Mouse (Mus musculus) testis, adult 2 months (tissue): ENCODE data around the gene Gm3880. TPM values are rescaled to one million over a fixed set of nuclear protein-coding genes. Genes with fewer than 3 reads are reported as not detected.
A peak's percentile ranks its signal among the peaks of the same experiment; 100 is the strongest.

Experiments used
- H3K27ac ChIP-seq: fragments of 200-500 bp; 2 replicates; pipeline ENCODE4 v1.5.1; 2012; ENCODE audit warnings: low read depth, low read length; ENCODE audit not compliant: control insufficient read depth, insufficient read depth
- H3K27me3 ChIP-seq: fragments of 200-500 bp; 2 replicates; pipeline ENCODE4 v1.6.1; 2012; ENCODE audit warnings: mild to moderate bottlenecking, low read length, moderate library complexity; ENCODE audit not compliant: control insufficient read depth, insufficient read depth
- H3K36me3 ChIP-seq: fragments of 200-500 bp; 2 replicates; pipeline ENCODE4 v1.6.1; 2012; ENCODE audit warnings: mild to moderate bottlenecking, low read length; ENCODE audit not compliant: control insufficient read depth, insufficient read depth
- H3K4me1 ChIP-seq: fragments of 200-500 bp; 2 replicates; pipeline ENCODE4 v1.6.1; 2012; ENCODE audit warnings: low read length; ENCODE audit not compliant: control insufficient read depth, insufficient read depth
- H3K4me3 ChIP-seq: fragments of 200-500 bp; 2 replicates; pipeline ENCODE4 v1.5.1; 2012; ENCODE audit warnings: low read depth, mild to moderate bottlenecking, low read length, moderate library complexity, mixed read lengths; ENCODE audit not compliant: control insufficient read depth
- CTCF ChIP-seq: fragments of 200-500 bp; IDR thresholded peaks from 2 replicates; pipeline ENCODE4 v1.5.1; 2012; ENCODE audit warnings: low read depth, mild to moderate bottlenecking, inconsistent platforms, low read length, moderate library complexity; ENCODE audit not compliant: control insufficient read depth, insufficient read depth, insufficient replicate concordance
- POLR2A ChIP-seq: fragments of 200-500 bp; IDR thresholded peaks from 2 replicates; pipeline ENCODE4 v1.6.1; 2012; ENCODE audit warnings: low read depth, mild to moderate bottlenecking, inconsistent platforms, low read length, moderate library complexity; ENCODE audit not compliant: control insufficient read depth
- polyA plus RNA-seq: library from polyadenylated mRNA; depleted of rRNA; stranded (reverse); fragments of >200 nt; gene quantifications from 2 replicates; pipeline ENCODE4 v1.2.3, GENCODE M21; 2012; rRNA removed

Gene Gm3880
- polyA plus RNA-seq, 1 experiment = 17.7 TPM

DNA sequence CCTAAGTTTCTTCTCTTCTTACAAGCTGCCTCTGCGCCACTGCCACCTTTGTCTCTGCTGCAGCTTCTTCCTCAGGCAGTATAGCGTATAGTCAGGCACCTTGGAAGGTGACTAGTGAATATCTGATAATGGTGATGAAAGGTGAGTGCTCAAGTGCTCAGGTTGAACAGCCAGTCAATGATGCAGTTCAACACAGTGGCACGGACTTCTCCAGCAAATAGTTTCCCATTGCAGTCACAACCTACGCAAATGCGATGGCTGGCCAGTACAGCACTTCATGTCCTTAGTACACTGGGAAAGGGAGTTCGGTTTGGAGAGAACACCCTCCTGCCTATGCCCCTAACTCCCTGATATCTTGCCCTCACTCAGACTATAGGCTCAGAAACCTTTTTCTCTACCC is 41.6 kb downstream of the Gm3880 start:
- Histone ChIP-seq H3K36me3 (no peaks in the 10 kb centered on the region), H3K4me3 (no peak overlapping the region), H3K27me3 (no peaks in the 10 kb centered on the region), H3K27ac (no peak overlapping the region), H3K4me1 (no peaks in the 10 kb centered on the region)
- no peak for TF ChIP-seq POLR2A
- TF ChIP-seq CTCF = no peak

DNA sequence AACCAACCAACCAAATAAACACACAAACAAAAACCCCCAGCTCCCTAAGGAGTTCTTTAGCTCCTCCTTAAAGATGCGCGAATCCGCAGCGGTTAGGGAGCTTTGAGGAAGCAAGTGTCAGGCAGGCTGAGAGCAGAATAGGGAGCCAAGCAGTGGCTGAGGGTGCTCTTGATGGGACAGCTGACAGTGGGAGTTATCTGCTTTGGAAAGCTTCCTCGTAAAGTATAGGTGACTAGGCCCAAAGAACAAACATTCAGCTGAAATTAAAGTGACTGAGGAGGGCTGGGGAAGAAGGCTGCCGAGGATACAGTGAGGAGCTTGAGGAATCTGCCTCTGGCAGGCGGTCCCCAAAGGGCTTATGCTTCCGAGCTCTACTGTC is 42.2 kb downstream of the Gm3880 start:
- Histone ChIP-seq H3K27me3 (no peaks in the 10 kb centered on the region), H3K4me1 (no peaks in the 10 kb centered on the region)

DNA sequence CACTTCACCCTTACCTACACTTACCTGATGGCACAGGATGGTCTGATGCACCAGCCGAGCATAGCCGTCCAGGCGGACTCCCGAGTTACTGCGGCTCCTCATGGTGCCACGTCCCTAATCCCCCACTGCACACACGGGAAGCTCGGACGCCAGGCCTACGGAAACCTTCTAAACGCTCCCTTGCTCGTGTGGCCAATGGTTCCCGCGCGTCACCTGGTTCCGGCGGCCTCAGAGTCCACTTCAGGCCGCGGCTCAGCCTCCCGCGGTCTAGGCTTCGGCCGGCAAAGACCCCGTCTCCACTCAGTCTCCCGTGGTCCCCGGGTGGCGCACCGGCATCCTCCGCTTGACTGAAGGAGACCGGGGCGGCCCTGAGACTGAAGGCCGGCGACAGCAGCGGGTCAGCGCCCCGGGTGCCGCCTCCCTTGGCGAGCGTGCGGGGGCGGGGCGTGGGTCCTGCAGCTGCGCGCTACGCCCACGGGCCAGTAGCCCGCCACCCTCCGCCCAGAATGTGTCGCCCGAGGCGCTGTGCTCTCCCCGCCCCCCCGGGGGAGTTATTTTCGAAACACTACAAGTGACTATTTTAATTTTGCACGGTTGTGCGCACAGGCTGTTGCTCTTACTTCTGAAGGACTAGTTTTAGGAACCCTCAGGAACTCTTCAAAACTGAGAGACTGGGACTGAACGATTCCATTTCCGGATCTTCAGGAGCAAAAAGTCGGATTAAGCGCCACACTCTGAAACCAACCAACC is 42.8 kb downstream of the Gm3880 start, which contains the start of gene Phka1:
Phka1 (minus strand) TSS at position 424 of the 750 bp plus-strand sequence.
- H3K4me3 ChIP-seq = peak within 1 kb of the TSS; percentile 88
- TF ChIP-seq POLR2A (no peak), CTCF (no peak)

More for the DNA sequence above, 42.2 kb downstream of the Gm3880 start:
- TF ChIP-seq POLR2A (no peak), CTCF (no peak)
- H3K36me3 ChIP-seq = no peaks in the 10 kb centered on the region
- peak overlapping the region; percentile 88 for H3K4me3 ChIP-seq
- peak overlapping the region; percentile 7; the same call in 1 of the 2 replicates for H3K27ac ChIP-seq

More for the DNA sequence above, 42.8 kb downstream of the Gm3880 start, which contains the start of gene Phka1:
- Histone ChIP-seq H3K27ac (peak within 1 kb of the TSS; percentile 45), H3K27me3 (no peaks in the 10 kb centered on the region), H3K36me3 (no peaks in the 10 kb centered on the region), H3K4me1 (no peaks in the 10 kb centered on the region)

Other genes starting within 250 kb of the Gm3880 start
- gene Hdac8, start 181.6 kb downstream of the Gm3880 start, polyA plus RNA-seq = 0.38 and 0.89 TPM in 2 replicates
- gene Phka1, start 42.7 kb downstream of the Gm3880 start, polyA plus RNA-seq = 2.5 and 3.4 TPM in 2 replicates
- 29.4 and 35.1 TPM in 2 replicates for gene Gm9112, start 20.7 kb upstream of the Gm3880 start, polyA plus RNA-seq
- 8.2 and 12.1 TPM in 2 replicates for gene Dmrtc1b, start 20.9 kb upstream of the Gm3880 start, polyA plus RNA-seq
- gene Dmrtc1c1, start 116.0 kb upstream of the Gm3880 start, polyA plus RNA-seq = 0.59 and 1.1 TPM in 2 replicates
- gene Dmrtc1c2, start 167.6 kb upstream of the Gm3880 start, polyA plus RNA-seq = 5.1 and 6.0 TPM in 2 replicates
- 4.0 and 6.4 TPM in 2 replicates for gene 1700031F05Rik, start 181.0 kb upstream of the Gm3880 start, polyA plus RNA-seq
- 29.7 and 37.5 TPM in 2 replicates for gene Dmrtc1a, start 221.7 kb upstream of the Gm3880 start, polyA plus RNA-seq
- 36.1 and 45.2 TPM in 2 replicates for gene 1700011M02Rik, start 221.9 kb upstream of the Gm3880 start, polyA plus RNA-seq
- 82.7 and 106 TPM in 2 replicates for gene 1700018G05Rik, start 241.4 kb upstream of the Gm3880 start, polyA plus RNA-seq